Mouse (Mus musculus): ENCODE results near the gene Ppp3ca. TPM values are rescaled to one million over a fixed set of nuclear protein-coding genes. Genes with fewer than 3 reads are reported as not detected.
A peak's percentile ranks its signal among the peaks of the same experiment; 100 is the strongest.

Gene Ppp3ca
- polyA plus RNA-seq, 1 experiment = 29.4 TPM

DNA sequence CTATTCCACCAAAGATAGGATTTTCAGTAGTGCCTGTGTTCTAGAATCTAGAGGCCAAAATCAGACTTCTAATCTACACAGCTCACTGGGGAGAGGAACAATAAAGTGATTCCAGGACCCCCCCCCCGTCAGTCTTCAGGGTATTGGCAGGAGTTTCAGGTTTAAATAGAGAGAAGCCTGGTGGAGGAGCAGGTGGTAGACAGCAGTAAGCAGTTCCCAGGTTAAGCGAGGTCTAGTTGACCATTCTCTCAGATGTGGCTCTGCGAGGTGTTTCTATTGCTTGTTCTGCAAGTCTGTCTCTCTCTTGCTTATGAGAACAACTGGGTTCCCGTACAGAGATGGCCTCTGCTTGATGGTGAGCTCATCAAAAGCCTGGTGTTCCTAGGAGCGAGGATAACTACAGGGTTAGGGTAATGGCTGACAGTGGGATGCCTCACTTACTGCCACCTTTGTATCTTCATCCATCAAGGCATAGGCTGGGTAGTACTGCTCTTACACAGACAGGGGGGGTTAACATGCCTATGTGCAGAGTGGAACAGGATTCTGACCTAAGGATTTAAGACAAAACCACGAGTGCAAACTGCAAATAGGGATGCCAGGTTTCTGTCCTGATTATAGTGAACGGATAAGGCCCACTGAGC is 204.0 kb downstream of the Ppp3ca start:
- Histone ChIP-seq H3K9me3 (replicated peaks; ENCODE audit: control insufficient read depth, insufficient read depth, low read length, poor library complexity, severe bottlenecking) (no peaks in the 10 kb centered on the region), H3K9ac (ENCODE audit: low read depth, poor library complexity, severe bottlenecking) (no peak overlapping the region), H3K27ac (ENCODE audit: insufficient read depth, low read length) (no peak overlapping the region), H3K36me3 (ENCODE audit: control insufficient read depth, insufficient read depth, low read length, poor library complexity, severe bottlenecking) (no peaks in the 10 kb centered on the region), H3K27me3 (ENCODE audit: control insufficient read depth, insufficient read depth, low read length, poor library complexity, severe bottlenecking) (no peaks in the 10 kb centered on the region), H3K4me1 (ENCODE audit: control insufficient read depth, insufficient read depth, low read length) (no peaks in the 10 kb centered on the region), H3K4me3 (ENCODE audit: low read depth, low read length) (no peak overlapping the region)
- TF ChIP-seq POLR2A (IDR thresholded peaks at IDR 0.05; ENCODE audit: insufficient read depth, low read length) (no peak), CTCF (IDR thresholded peaks at IDR 0.05; ENCODE audit: low read depth, low read length) (no peak), EP300 (IDR thresholded peaks at IDR 0.05; ENCODE audit: insufficient read depth, low read depth, low read length) (no peak)

DNA sequence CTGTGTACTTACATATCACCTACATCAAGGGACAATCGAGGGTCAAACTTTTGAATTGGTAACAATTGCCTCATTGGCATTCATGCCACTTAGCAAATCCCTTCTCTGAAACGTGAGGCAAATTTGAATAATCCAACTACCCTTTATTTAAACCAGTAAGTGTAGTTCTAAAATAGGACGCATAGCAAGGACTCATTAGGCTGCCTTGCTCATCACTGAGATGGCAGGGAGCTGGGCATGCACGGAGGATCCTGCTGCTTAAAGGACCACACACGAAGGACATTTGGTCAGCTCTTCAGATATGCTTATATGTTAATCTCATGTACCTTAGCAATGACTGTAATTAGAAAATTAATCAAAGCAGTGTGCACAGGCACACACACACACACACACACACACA is 204.6 kb downstream of the Ppp3ca start:
- Histone ChIP-seq H3K4me3 (ENCODE audit: low read depth, low read length) (no peak overlapping the region), H3K27ac (ENCODE audit: insufficient read depth, low read length) (no peak overlapping the region), H3K36me3 (ENCODE audit: control insufficient read depth, insufficient read depth, low read length, poor library complexity, severe bottlenecking) (no peaks in the 10 kb centered on the region), H3K9ac (ENCODE audit: low read depth, poor library complexity, severe bottlenecking) (no peak overlapping the region), H3K9me3 (replicated peaks; ENCODE audit: control insufficient read depth, insufficient read depth, low read length, poor library complexity, severe bottlenecking) (no peaks in the 10 kb centered on the region), H3K27me3 (ENCODE audit: control insufficient read depth, insufficient read depth, low read length, poor library complexity, severe bottlenecking) (no peaks in the 10 kb centered on the region), H3K4me1 (ENCODE audit: control insufficient read depth, insufficient read depth, low read length) (no peaks in the 10 kb centered on the region)
- TF ChIP-seq CTCF (IDR thresholded peaks at IDR 0.05; ENCODE audit: low read depth, low read length) (no peak), POLR2A (IDR thresholded peaks at IDR 0.05; ENCODE audit: insufficient read depth, low read length) (no peak), EP300 (IDR thresholded peaks at IDR 0.05; ENCODE audit: insufficient read depth, low read depth, low read length) (no peak)

DNA sequence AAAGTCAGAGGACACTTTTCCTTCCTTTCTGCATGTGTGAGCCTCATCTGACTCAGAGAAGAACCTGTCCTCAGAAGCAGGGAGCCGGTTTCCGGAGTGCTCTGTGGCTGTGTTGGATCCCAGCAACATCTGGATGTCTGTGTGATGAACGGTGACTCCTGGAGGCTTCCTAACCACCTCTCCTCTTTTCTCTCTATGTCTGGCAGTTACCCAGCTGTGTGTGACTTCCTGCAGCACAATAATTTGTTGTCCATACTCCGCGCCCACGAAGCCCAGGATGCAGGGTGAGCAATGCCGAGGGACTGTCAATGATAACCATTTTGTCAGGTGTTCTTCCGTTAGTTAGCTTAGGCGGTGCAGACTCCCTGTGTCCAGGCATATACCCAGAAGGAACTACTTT is 217.8 kb downstream of the Ppp3ca start:
- TF ChIP-seq CTCF (IDR thresholded peaks at IDR 0.05; ENCODE audit: low read depth, low read length) = no peak
- H3K9ac ChIP-seq (ENCODE audit: low read depth, poor library complexity, severe bottlenecking) = no peak overlapping the region
- H3K36me3 ChIP-seq (ENCODE audit: control insufficient read depth, insufficient read depth, low read length, poor library complexity, severe bottlenecking) = no peaks in the 10 kb centered on the region
- no peaks in the 10 kb centered on the region for H3K27me3 ChIP-seq (ENCODE audit: control insufficient read depth, insufficient read depth, low read length, poor library complexity, severe bottlenecking)
- H3K4me1 ChIP-seq (ENCODE audit: control insufficient read depth, insufficient read depth, low read length) = no peaks in the 10 kb centered on the region
- H3K27ac ChIP-seq (ENCODE audit: insufficient read depth, low read length) = no peak overlapping the region
- no peaks in the 10 kb centered on the region for H3K9me3 ChIP-seq (replicated peaks; ENCODE audit: control insufficient read depth, insufficient read depth, low read length, poor library complexity, severe bottlenecking)
- H3K4me3 ChIP-seq (ENCODE audit: low read depth, low read length) = no peak overlapping the region

DNA sequence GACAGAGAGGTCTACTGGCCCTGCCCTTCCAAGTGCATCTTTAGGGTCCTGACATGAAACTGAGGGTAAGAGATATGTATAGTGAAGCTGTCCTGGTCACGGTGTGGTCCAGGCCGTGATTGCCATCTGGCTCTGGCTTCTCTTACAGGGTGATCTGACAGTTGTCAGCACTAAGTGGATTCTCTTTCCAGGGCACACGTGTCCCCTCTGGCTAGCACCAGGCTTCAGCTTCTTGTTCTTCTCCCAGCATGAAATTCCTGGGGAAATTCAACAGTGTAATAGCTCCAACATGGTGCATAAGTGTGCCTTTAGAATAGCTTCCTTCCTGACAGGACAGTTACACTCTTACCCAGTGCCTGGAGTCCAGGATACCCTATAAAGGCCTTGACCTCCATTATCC is 222.2 kb downstream of the Ppp3ca start:
- no peak overlapping the region for H3K27ac ChIP-seq (ENCODE audit: insufficient read depth, low read length)
- H3K9ac ChIP-seq (ENCODE audit: low read depth, poor library complexity, severe bottlenecking) = no peak overlapping the region
- H3K4me1 ChIP-seq (ENCODE audit: control insufficient read depth, insufficient read depth, low read length) = no peaks in the 10 kb centered on the region

DNA sequence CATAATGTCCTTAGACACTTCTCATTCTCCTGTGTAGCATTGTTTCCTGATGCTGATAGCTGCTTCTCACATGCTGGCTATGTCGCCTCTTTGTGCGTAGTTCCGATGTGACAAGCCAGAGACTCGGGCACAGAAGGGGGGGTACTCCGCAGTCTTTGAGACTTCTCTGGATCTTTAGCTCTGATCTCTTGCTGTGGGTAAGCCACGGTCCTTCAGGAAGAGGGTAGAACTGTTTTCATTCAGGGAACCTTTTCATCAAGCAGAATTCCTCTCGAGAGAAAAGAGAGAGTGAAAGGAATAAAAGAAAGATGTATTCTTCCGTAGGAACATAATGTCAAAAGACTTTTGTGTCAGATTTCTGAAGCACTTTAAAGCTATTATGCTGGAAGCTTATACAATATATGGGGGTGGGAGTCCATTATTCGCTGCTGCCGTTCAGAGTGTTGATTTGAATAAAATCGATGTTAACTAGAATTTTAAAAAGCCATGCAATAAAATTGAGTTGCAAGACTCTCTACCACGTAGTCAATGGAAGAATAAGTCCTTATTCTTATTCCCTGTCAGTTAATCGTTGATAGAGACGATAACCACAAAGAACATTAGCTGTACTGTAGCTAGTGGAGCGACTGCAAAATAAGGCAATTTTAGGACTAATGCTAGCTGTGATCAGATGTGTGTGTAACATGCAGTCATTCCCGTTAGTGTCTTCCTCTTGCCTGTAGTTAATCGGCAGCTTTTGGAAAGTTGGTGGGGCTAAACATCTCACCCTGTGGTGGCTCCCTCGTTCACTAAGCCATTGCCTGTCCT is 223.9 kb downstream of the Ppp3ca start:
- Histone ChIP-seq H3K4me1 (ENCODE audit: control insufficient read depth, insufficient read depth, low read length) (no peaks in the 10 kb centered on the region), H3K9me3 (replicated peaks; ENCODE audit: control insufficient read depth, insufficient read depth, low read length, poor library complexity, severe bottlenecking) (no peaks in the 10 kb centered on the region), H3K27ac (ENCODE audit: insufficient read depth, low read length) (no peak overlapping the region), H3K9ac (ENCODE audit: low read depth, poor library complexity, severe bottlenecking) (no peak overlapping the region), H3K36me3 (ENCODE audit: control insufficient read depth, insufficient read depth, low read length, poor library complexity, severe bottlenecking) (no peaks in the 10 kb centered on the region), H3K4me3 (ENCODE audit: low read depth, low read length) (no peak overlapping the region), H3K27me3 (ENCODE audit: control insufficient read depth, insufficient read depth, low read length, poor library complexity, severe bottlenecking) (no peaks in the 10 kb centered on the region)
- TF ChIP-seq EP300 (IDR thresholded peaks at IDR 0.05; ENCODE audit: insufficient read depth, low read depth, low read length) (no peak), CTCF (IDR thresholded peaks at IDR 0.05; ENCODE audit: low read depth, low read length) (no peak), POLR2A (IDR thresholded peaks at IDR 0.05; ENCODE audit: insufficient read depth, low read length) (no peak)

More for the DNA sequence above, 222.2 kb downstream of the Ppp3ca start:
- no peak for TF ChIP-seq POLR2A (IDR thresholded peaks at IDR 0.05; ENCODE audit: insufficient read depth, low read length)
- TF ChIP-seq CTCF (IDR thresholded peaks at IDR 0.05; ENCODE audit: low read depth, low read length) = no peak
- TF ChIP-seq EP300 (IDR thresholded peaks at IDR 0.05; ENCODE audit: insufficient read depth, low read depth, low read length) = no peak
- Histone ChIP-seq H3K27me3 (ENCODE audit: control insufficient read depth, insufficient read depth, low read length, poor library complexity, severe bottlenecking) (no peaks in the 10 kb centered on the region), H3K9me3 (replicated peaks; ENCODE audit: control insufficient read depth, insufficient read depth, low read length, poor library complexity, severe bottlenecking) (no peaks in the 10 kb centered on the region), H3K36me3 (ENCODE audit: control insufficient read depth, insufficient read depth, low read length, poor library complexity, severe bottlenecking) (no peaks in the 10 kb centered on the region), H3K4me3 (ENCODE audit: low read depth, low read length) (no peak overlapping the region)

DNA sequence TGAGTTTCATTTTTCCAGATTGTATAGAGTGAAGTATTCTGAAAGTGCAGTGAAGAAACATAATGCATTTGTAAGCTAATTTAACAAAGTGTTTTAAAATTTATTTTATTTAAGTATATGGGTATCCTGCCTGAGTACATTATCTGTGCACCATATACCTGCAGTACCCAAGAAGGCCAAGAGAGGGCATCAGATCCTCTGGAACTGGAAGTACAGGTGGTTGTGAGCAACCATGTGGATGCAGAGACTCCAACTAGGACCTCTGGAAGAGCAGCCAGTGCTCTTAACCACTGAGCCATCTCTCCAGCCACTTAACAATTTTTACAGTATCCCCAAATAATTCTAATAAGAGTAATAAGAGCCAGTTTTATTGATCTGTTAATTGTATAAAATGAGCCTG is 225.6 kb downstream of the Ppp3ca start:
- Histone ChIP-seq H3K9me3 (replicated peaks; ENCODE audit: control insufficient read depth, insufficient read depth, low read length, poor library complexity, severe bottlenecking) (no peaks in the 10 kb centered on the region), H3K4me3 (ENCODE audit: low read depth, low read length) (no peak overlapping the region), H3K27me3 (ENCODE audit: control insufficient read depth, insufficient read depth, low read length, poor library complexity, severe bottlenecking) (no peaks in the 10 kb centered on the region), H3K36me3 (ENCODE audit: control insufficient read depth, insufficient read depth, low read length, poor library complexity, severe bottlenecking) (no peaks in the 10 kb centered on the region), H3K27ac (ENCODE audit: insufficient read depth, low read length) (no peak overlapping the region), H3K9ac (ENCODE audit: low read depth, poor library complexity, severe bottlenecking) (no peak overlapping the region), H3K4me1 (ENCODE audit: control insufficient read depth, insufficient read depth, low read length) (no peaks in the 10 kb centered on the region)
- TF ChIP-seq CTCF (IDR thresholded peaks at IDR 0.05; ENCODE audit: low read depth, low read length) = peak; percentile 18
- TF ChIP-seq EP300 (IDR thresholded peaks at IDR 0.05; ENCODE audit: insufficient read depth, low read depth, low read length) = no peak

Measured in ES-Bruce4 (cell line).